Comparison of ENCODE assay signal across 8 mouse cellular contexts in genomic region chr3:131303320-131303714, GRCm38 (mm10). TPM values are rescaled to one million over a fixed set of nuclear protein-coding genes. Genes with fewer than 3 reads are reported as not detected.
DNase-seq lines count a peak whose midpoint lies in the region; ATAC-seq and TF ChIP-seq lines count a peak whose summit lies in the region.

No protein-coding gene starts in this region.

- peak overlapping the region; percentile 93 for H3K4me2 ChIP-seq in heart, postnatal 0 days (ENCODE audit: low read depth, low read length)
- H3K4me2 ChIP-seq in hindbrain, embryonic 15.5 days: peak overlapping the region; percentile 91
- peak overlapping the region; percentile 88 for H3K4me2 ChIP-seq in midbrain, embryonic 12.5 days (replicated peaks)

- H3K36me3 ChIP-seq in heart, postnatal 0 days (replicated peaks; ENCODE audit: control insufficient read depth, insufficient read depth, low read length): no peaks in the 10 kb centered on the region
- H3K36me3 ChIP-seq in hindbrain, embryonic 15.5 days: no peaks in the 10 kb centered on the region
- no peaks in the 10 kb centered on the region for H3K36me3 ChIP-seq in midbrain, embryonic 12.5 days

- no peak for TF ChIP-seq EP300 in heart, postnatal 0 days (IDR thresholded peaks at IDR 0.05; ENCODE audit: low read depth)

- no peaks in the 10 kb centered on the region for H3K9me3 ChIP-seq in heart, postnatal 0 days (replicated peaks; ENCODE audit: control insufficient read depth, low read length)
- H3K9me3 ChIP-seq in hindbrain, embryonic 15.5 days: no peaks in the 10 kb centered on the region
- H3K9me3 ChIP-seq in midbrain, embryonic 12.5 days: no peaks in the 10 kb centered on the region

- WGBS in heart, postnatal 0 days: 21% methylated on average over 5 of the region's 5 CpGs
- WGBS in hindbrain, embryonic 15.5 days: 16% methylated on average over 5 of the region's 5 CpGs
- WGBS in midbrain, embryonic 12.5 days: 20% methylated on average over 5 of the region's 5 CpGs

- TF ChIP-seq CTCF in heart, postnatal 0 days (IDR thresholded peaks at IDR 0.05; ENCODE audit: low read depth): no peak

- 0 out of 2 replicates have a peak, but pooled peaks have one; percentile 3 for ATAC-seq in heart, postnatal 0 days (ENCODE audit: insufficient read depth, low read depth)
- peak; percentile 27 for ATAC-seq in hindbrain, embryonic 15.5 days (ENCODE audit: low FRiP score, low read depth)
- peak; percentile 36 for ATAC-seq in midbrain, embryonic 12.5 days (ENCODE audit: low FRiP score, low read depth)
- no peak for ATAC-seq in activated CD4-positive, CD25-positive, alpha-beta regulatory T cell, adult 4 months

- H3K9ac ChIP-seq in heart, postnatal 0 days (replicated peaks; ENCODE audit: low read depth, low read length): 0 out of 2 replicates have a peak overlapping the region, but pooled peaks have one; percentile 56
- H3K9ac ChIP-seq in hindbrain, embryonic 15.5 days: peak overlapping the region; percentile 80; the same call in 1 of the 2 replicates
- H3K9ac ChIP-seq in midbrain, embryonic 12.5 days (replicated peaks): peak overlapping the region; percentile 66

- no peak overlapping the region for H3K27ac ChIP-seq in heart, postnatal 0 days (ENCODE audit: low read depth)
- peak overlapping the region; percentile 73 for H3K27ac ChIP-seq in brown adipose tissue, adult 24 weeks (replicated peaks; ENCODE audit: low read depth, low read length)
- H3K27ac ChIP-seq in hindbrain, embryonic 15.5 days (replicated peaks): peak overlapping the region; percentile 82; the same call in 1 of the 2 replicates
- no peak overlapping the region for H3K27ac ChIP-seq in midbrain, embryonic 12.5 days (replicated peaks)

- H3K4me3 ChIP-seq in heart, postnatal 0 days (ENCODE audit: low read depth, low read length): peak overlapping the region; percentile 73
- H3K4me3 ChIP-seq in brown adipose tissue, adult 24 weeks (ENCODE audit: insufficient read depth, low read depth, low read length): peak overlapping the region; percentile 95
- peak overlapping the region; percentile 66 for H3K4me3 ChIP-seq in hindbrain, embryonic 15.5 days
- H3K4me3 ChIP-seq in midbrain, embryonic 12.5 days: peak overlapping the region; percentile 73

- no peaks in the 10 kb centered on the region for H3K27me3 ChIP-seq in heart, postnatal 0 days (ENCODE audit: control insufficient read depth, insufficient read depth, low read length)
- H3K27me3 ChIP-seq in hindbrain, embryonic 15.5 days: no peaks in the 10 kb centered on the region
- H3K27me3 ChIP-seq in midbrain, embryonic 12.5 days: peaks cover 9% of the 10 kb centered on the region

- DNase-seq in heart, postnatal 0 days (ENCODE audit: low spot score): no peak
- DNase-seq in heart, adult 11 months: no peak
- DNase-seq in right cerebral cortex, postnatal 25 days: no peak
- no peak for DNase-seq in layer of hippocampus, postnatal 10 days (ENCODE audit: low spot score in 2 of 2)

- H3K4me1 ChIP-seq in heart, postnatal 0 days (ENCODE audit: control insufficient read depth, insufficient read depth): 0 out of 2 replicates have a peak, but pooled peaks cover 4% of the 10 kb centered on the region
- no peaks in the 10 kb centered on the region; the same call in 1 of the 2 replicates for H3K4me1 ChIP-seq in brown adipose tissue, adult 24 weeks (ENCODE audit: control insufficient read depth, insufficient read depth, insufficient read length, low read length)
- H3K4me1 ChIP-seq in hindbrain, embryonic 15.5 days (replicated peaks): peaks cover 13% of the 10 kb centered on the region
- 0 out of 2 replicates have a peak, but pooled peaks cover 6% of the 10 kb centered on the region for H3K4me1 ChIP-seq in midbrain, embryonic 12.5 days

RNA-seq across cellular contexts. Expression of gene Cyp2u1, which starts 0.3 kb away (rescaled TPM):
- 18.4 and 47.2 TPM in 2 replicates for total RNA-seq in heart, postnatal 0 days (2014; rRNA removed; ENCODE audit: low replicate concordance)
- 20.0 and 21.4 TPM in 2 replicates for polyA plus RNA-seq in heart, postnatal 0 days (2015; fragmentation: Nextera tagmentation; extraction: Ambion mirVana)
- polyA plus RNA-seq in brown adipose tissue, adult 24 weeks (2012; ENCODE audit: insufficient read depth, insufficient read length, missing spikeins): 28.2 and 36.0 TPM in 2 replicates
- 8.5 and 9.2 TPM in 2 replicates for polyA plus RNA-seq in hindbrain, embryonic 15.5 days (2015; fragmentation: Nextera tagmentation; extraction: Ambion mirVana)
- 2.6 and 3.1 TPM in 2 replicates for polyA plus RNA-seq in midbrain, embryonic 12.5 days (2016; fragmentation: Nextera tagmentation; extraction: Ambion mirVana)
- polyA plus RNA-seq in activated CD4-positive, CD25-positive, alpha-beta regulatory T cell, adult 4 months (2017; shearing (Covaris generic)): 1 to 10 TPM in 1 of 2 experiments, under 1 TPM in 1; 0.98 to 1.0 TPM
- 10 to 100 TPM; 15.0 to 15.1 TPM for total RNA-seq in layer of hippocampus, postnatal 10 days (2021)

RNA-seq across cellular contexts. Expression of gene Hadh, which starts 31.4 kb away (rescaled TPM):
- total RNA-seq in heart, postnatal 0 days (2014; rRNA removed; ENCODE audit: low replicate concordance): 237 and 275 TPM in 2 replicates
- polyA plus RNA-seq in heart, postnatal 0 days (2015; fragmentation: Nextera tagmentation; extraction: Ambion mirVana): 433 and 464 TPM in 2 replicates
- 1,641 and 1,655 TPM in 2 replicates for polyA plus RNA-seq in brown adipose tissue, adult 24 weeks (2012; ENCODE audit: insufficient read depth, insufficient read length, missing spikeins)
- 25.6 and 26.9 TPM in 2 replicates for polyA plus RNA-seq in hindbrain, embryonic 15.5 days (2015; fragmentation: Nextera tagmentation; extraction: Ambion mirVana)
- polyA plus RNA-seq in midbrain, embryonic 12.5 days (2016; fragmentation: Nextera tagmentation; extraction: Ambion mirVana): 48.2 and 49.0 TPM in 2 replicates
- polyA plus RNA-seq in activated CD4-positive, CD25-positive, alpha-beta regulatory T cell, adult 4 months (2017; shearing (Covaris generic)): 10 to 100 TPM; 74.7 to 79.3 TPM
- 10 to 100 TPM; 25.9 to 28.4 TPM for total RNA-seq in layer of hippocampus, postnatal 10 days (2021)

Comparison
In these comparisons a context has a peak if more than half of its experiments do, and no peak if none do; other contexts are left out.
1. H3K27ac ChIP-seq: peak in brown adipose tissue, adult 24 weeks (single experiment) and hindbrain, embryonic 15.5 days (single experiment); none in heart, postnatal 0 days (single experiment) and midbrain, embryonic 12.5 days (single experiment).
2. Peak in every context shown above with its lines, with median percentiles within 50 percentile points of each other: H3K4me2 ChIP-seq, H3K4me3 ChIP-seq and H3K9ac ChIP-seq.